Mouse (Mus musculus): Measurements from ENCODE around the gene Macrod1. TPM values are rescaled to one million over a fixed set of nuclear protein-coding genes. Genes with fewer than 3 reads are reported as not detected.

Macrod1 gene
- total and polyA plus RNA-seq, 3 experiments: 0.60 TPM; not detected in 2

GRCm38 (mm10) chr19:7240782-7241690, 184.4 kb downstream of the Macrod1 start, which contains the start of gene Naa40:
Gene Naa40, minus strand, starts transcription at chr19:7241183.
- no peak for TF ChIP-seq GATA2 (IDR thresholded peaks at IDR 0.05; ENCODE audit: borderline replicate concordance, low read depth, low read length)
- H3K36me3 ChIP-seq (replicated peaks): peaks cover 32% of the 10 kb centered on the region
- peaks cover 24% of the 10 kb centered on the region for H3K27me3 ChIP-seq (ENCODE audit: insufficient read depth, low read length)
- H3K4me1 ChIP-seq (ENCODE audit: insufficient read depth, low read depth, low read length): peaks cover 41% of the 10 kb centered on the region
- H3K4me3 ChIP-seq (ENCODE audit: low read depth, low read length): peak within 1 kb of the TSS; percentile 86
- peak; percentile 95 for DNase-seq (ENCODE audit: low spot score)
- H3K9me3 ChIP-seq (replicated peaks): no peaks in the 10 kb centered on the region
- ATAC-seq (ENCODE audit: extremely low read depth, insufficient number of reproducible peaks, low FRiP score, poor library complexity, severe bottlenecking): peak; percentile 78

- TF ChIP-seq POLR2AphosphoS5 (IDR thresholded peaks at IDR 0.05; ENCODE audit: insufficient replicate concordance, low read depth, low read length) (no peak), CTCF (IDR thresholded peaks at IDR 0.05; ENCODE audit: low read depth, low read length) (no peak), GATA1 (IDR thresholded peaks at IDR 0.05; ENCODE audit: borderline replicate concordance, low read length) (no peak), GATA2 (IDR thresholded peaks at IDR 0.05; ENCODE audit: borderline replicate concordance, low read depth, low read length) (no peak), TAL1 (conservative IDR thresholded peaks at IDR 0.05; ENCODE audit: low read depth, low read length) (no peak)
- ATAC-seq (ENCODE audit: extremely low read depth, insufficient number of reproducible peaks, low FRiP score, poor library complexity, severe bottlenecking) (no peak), DNase-seq (ENCODE audit: low spot score) (no peak)
- peaks cover 9% of the 10 kb centered on the region for H3K4me1 ChIP-seq (ENCODE audit: insufficient read depth, low read depth, low read length)
- H3K36me3 ChIP-seq (replicated peaks): no peaks in the 10 kb centered on the region
- H3K9me3 ChIP-seq (replicated peaks): no peaks in the 10 kb centered on the region
- H3K4me3 ChIP-seq (ENCODE audit: low read depth, low read length): no peak overlapping the region
- peaks cover 28% of the 10 kb centered on the region for H3K27me3 ChIP-seq (ENCODE audit: insufficient read depth, low read length)
These were observed 189.4 kb downstream of the Macrod1 start for GRCm38 (mm10) chr19:7246021-7246420.

Other genes starting within 250 kb of the Macrod1 start
Only the 20 nearest of the 23 such genes appear.
- gene Trmt112, start 147.1 kb upstream of the Macrod1 start, total RNA-seq (2014; fragmentation: Nextera tagmentation): 191 and 244 TPM in 2 replicates
- gene Trmt112, start 147.1 kb upstream of the Macrod1 start, total RNA-seq (2017): 286 and 298 TPM in 2 replicates
- gene Trmt112, start 147.1 kb upstream of the Macrod1 start, polyA plus RNA-seq (2012): 261 and 287 TPM in 2 replicates
- 53.7 and 59.2 TPM in 2 replicates for gene Prdx5, start 146.7 kb upstream of the Macrod1 start, total RNA-seq (2014; fragmentation: Nextera tagmentation)
- 210 and 225 TPM in 2 replicates for gene Prdx5, start 146.7 kb upstream of the Macrod1 start, total RNA-seq (2017)
- 208 and 211 TPM in 2 replicates for gene Prdx5, start 146.7 kb upstream of the Macrod1 start, polyA plus RNA-seq (2012)
- gene Esrra, start 135.0 kb upstream of the Macrod1 start, total RNA-seq (2014; fragmentation: Nextera tagmentation): 10.0 and 17.9 TPM in 2 replicates
- gene Esrra, start 135.0 kb upstream of the Macrod1 start, total RNA-seq (2017): 21.1 and 25.6 TPM in 2 replicates
- 42.6 and 46.9 TPM in 2 replicates for gene Esrra, start 135.0 kb upstream of the Macrod1 start, polyA plus RNA-seq (2012)
- not detected in 2 replicates for gene Catsperz, start 131.4 kb upstream of the Macrod1 start, total RNA-seq (2014; fragmentation: Nextera tagmentation)
- 0.11 TPM in 1 of 2 replicates, not detected in the other for gene Catsperz, start 131.4 kb upstream of the Macrod1 start, total RNA-seq (2017)
- not detected in 2 replicates for gene Catsperz, start 131.4 kb upstream of the Macrod1 start, polyA plus RNA-seq (2012)
- not detected in 2 replicates for gene Kcnk4, start 122.3 kb upstream of the Macrod1 start, total RNA-seq (2014; fragmentation: Nextera tagmentation)
- gene Kcnk4, start 122.3 kb upstream of the Macrod1 start, total RNA-seq (2017): 0.23 TPM in 1 of 2 replicates, not detected in the other
- gene Kcnk4, start 122.3 kb upstream of the Macrod1 start, polyA plus RNA-seq (2012): 0.05 TPM in 1 of 2 replicates, not detected in the other
- gene Bad, start 114.9 kb upstream of the Macrod1 start, total RNA-seq (2014; fragmentation: Nextera tagmentation): 12.6 and 19.1 TPM in 2 replicates
- 50.7 and 62.7 TPM in 2 replicates for gene Bad, start 114.9 kb upstream of the Macrod1 start, total RNA-seq (2017)
- gene Bad, start 114.9 kb upstream of the Macrod1 start, polyA plus RNA-seq (2012): 51.9 and 52.0 TPM in 2 replicates
- gene Gpr137, start 114.3 kb upstream of the Macrod1 start, total RNA-seq (2014; fragmentation: Nextera tagmentation): 20.0 and 24.9 TPM in 2 replicates
- gene Gpr137, start 114.3 kb upstream of the Macrod1 start, total RNA-seq (2017): 22.8 and 24.9 TPM in 2 replicates
- 32.1 and 39.9 TPM in 2 replicates for gene Gpr137, start 114.3 kb upstream of the Macrod1 start, polyA plus RNA-seq (2012)
- 74.0 and 111 TPM in 2 replicates for gene Ppp1r14b, start 81.8 kb upstream of the Macrod1 start, total RNA-seq (2014; fragmentation: Nextera tagmentation)
- gene Ppp1r14b, start 81.8 kb upstream of the Macrod1 start, total RNA-seq (2017): 141 and 168 TPM in 2 replicates
- gene Ppp1r14b, start 81.8 kb upstream of the Macrod1 start, polyA plus RNA-seq (2012): 281 and 350 TPM in 2 replicates
- gene Plcb3, start 80.3 kb upstream of the Macrod1 start, total RNA-seq (2014; fragmentation: Nextera tagmentation): 12.5 and 14.1 TPM in 2 replicates
- 9.9 and 10.6 TPM in 2 replicates for gene Plcb3, start 80.3 kb upstream of the Macrod1 start, total RNA-seq (2017)
- gene Plcb3, start 80.3 kb upstream of the Macrod1 start, polyA plus RNA-seq (2012): 21.0 and 22.2 TPM in 2 replicates
- gene Fkbp2, start 76.3 kb upstream of the Macrod1 start, total RNA-seq (2014; fragmentation: Nextera tagmentation): 72.6 and 120 TPM in 2 replicates
- 58.8 and 72.0 TPM in 2 replicates for gene Fkbp2, start 76.3 kb upstream of the Macrod1 start, total RNA-seq (2017)
- 170 and 201 TPM in 2 replicates for gene Fkbp2, start 76.3 kb upstream of the Macrod1 start, polyA plus RNA-seq (2012)
- gene Vegfb, start 69.2 kb upstream of the Macrod1 start, total RNA-seq (2014; fragmentation: Nextera tagmentation): 29.6 and 41.0 TPM in 2 replicates
- gene Vegfb, start 69.2 kb upstream of the Macrod1 start, total RNA-seq (2017): 18.5 and 20.2 TPM in 2 replicates
- 92.6 and 118 TPM in 2 replicates for gene Vegfb, start 69.2 kb upstream of the Macrod1 start, polyA plus RNA-seq (2012)
- 29.4 and 29.5 TPM in 2 replicates for gene Dnajc4, start 64.2 kb upstream of the Macrod1 start, total RNA-seq (2014; fragmentation: Nextera tagmentation)
- gene Dnajc4, start 64.2 kb upstream of the Macrod1 start, total RNA-seq (2017): 11.6 and 14.4 TPM in 2 replicates
- gene Dnajc4, start 64.2 kb upstream of the Macrod1 start, polyA plus RNA-seq (2012): 23.9 and 24.3 TPM in 2 replicates
- 16.6 and 30.0 TPM in 2 replicates for gene Nudt22, start 60.7 kb upstream of the Macrod1 start, total RNA-seq (2014; fragmentation: Nextera tagmentation)
- 17.8 and 21.0 TPM in 2 replicates for gene Nudt22, start 60.7 kb upstream of the Macrod1 start, total RNA-seq (2017)
- gene Nudt22, start 60.7 kb upstream of the Macrod1 start, polyA plus RNA-seq (2012): 19.2 and 23.9 TPM in 2 replicates
- 2.6 and 6.1 TPM in 2 replicates for gene Trpt1, start 60.7 kb upstream of the Macrod1 start, total RNA-seq (2014; fragmentation: Nextera tagmentation)
- 1.6 and 2.7 TPM in 2 replicates for gene Trpt1, start 60.7 kb upstream of the Macrod1 start, total RNA-seq (2017)
- gene Trpt1, start 60.7 kb upstream of the Macrod1 start, polyA plus RNA-seq (2012): 1.2 TPM in 2 replicates
- gene Fermt3, start 37.3 kb upstream of the Macrod1 start, total RNA-seq (2014; fragmentation: Nextera tagmentation): 66.2 and 69.5 TPM in 2 replicates
- gene Fermt3, start 37.3 kb upstream of the Macrod1 start, total RNA-seq (2017): 267 and 318 TPM in 2 replicates
- 461 and 527 TPM in 2 replicates for gene Fermt3, start 37.3 kb upstream of the Macrod1 start, polyA plus RNA-seq (2012)
- 301 and 356 TPM in 2 replicates for gene Stip1, start 16.8 kb upstream of the Macrod1 start, total RNA-seq (2014; fragmentation: Nextera tagmentation)
- gene Stip1, start 16.8 kb upstream of the Macrod1 start, total RNA-seq (2017): 267 and 279 TPM in 2 replicates
- gene Stip1, start 16.8 kb upstream of the Macrod1 start, polyA plus RNA-seq (2012): 136 and 224 TPM in 2 replicates
- gene Flrt1, start 48.9 kb downstream of the Macrod1 start, total RNA-seq (2014; fragmentation: Nextera tagmentation): not detected in 2 replicates
- gene Flrt1, start 48.9 kb downstream of the Macrod1 start, total RNA-seq (2017): 0.05 and 0.12 TPM in 2 replicates
- not detected in 2 replicates for gene Flrt1, start 48.9 kb downstream of the Macrod1 start, polyA plus RNA-seq (2012)
- gene Otub1, start 149.5 kb downstream of the Macrod1 start, total RNA-seq (2014; fragmentation: Nextera tagmentation): 46.4 and 50.2 TPM in 2 replicates
- 88.2 and 91.4 TPM in 2 replicates for gene Otub1, start 149.5 kb downstream of the Macrod1 start, total RNA-seq (2017)
- gene Otub1, start 149.5 kb downstream of the Macrod1 start, polyA plus RNA-seq (2012): 153 and 175 TPM in 2 replicates
- 353 and 374 TPM in 2 replicates for gene Cox8a, start 160.8 kb downstream of the Macrod1 start, total RNA-seq (2014; fragmentation: Nextera tagmentation)
- gene Cox8a, start 160.8 kb downstream of the Macrod1 start, total RNA-seq (2017): 934 and 1,064 TPM in 2 replicates
- 478 and 515 TPM in 2 replicates for gene Cox8a, start 160.8 kb downstream of the Macrod1 start, polyA plus RNA-seq (2012)
- gene Naa40, start 184.4 kb downstream of the Macrod1 start, total RNA-seq (2014; fragmentation: Nextera tagmentation): 67.5 and 67.7 TPM in 2 replicates
- gene Naa40, start 184.4 kb downstream of the Macrod1 start, total RNA-seq (2017): 60.7 and 67.3 TPM in 2 replicates
- gene Naa40, start 184.4 kb downstream of the Macrod1 start, polyA plus RNA-seq (2012): 58.8 and 59.4 TPM in 2 replicates